Mouse (Mus musculus) embryonic facial prominence, embryonic 15.5 days (tissue): Measurements from ENCODE around the gene Cdc42se2. TPM values are rescaled to one million over a fixed set of nuclear protein-coding genes. Genes with fewer than 3 reads are reported as not detected.

Source experiments
- ATAC-seq: fragments of 200-750 bp; cut with Nextera tagmentation; 2 replicates; pipeline ENCODE4 v1.8.0; 2017; ENCODE audit warnings: low read depth, moderate TSS enrichment; ENCODE audit not compliant: insufficient number of reproducible peaks, low FRiP score, low TSS enrichment
- H3K27ac ChIP-seq: fragments of 300-500 bp; sonication (generic); replicated peaks from 2 replicates; pipeline ENCODE4 v1.5.1; 2015; ENCODE audit warnings: mild to moderate bottlenecking, inconsistent platforms
- H3K27me3 ChIP-seq: fragments of 300-500 bp; sonication (generic); 2 replicates; pipeline ENCODE4 v1.6.1; 2015; ENCODE audit warnings: inconsistent platforms
- H3K36me3 ChIP-seq: fragments of 300-500 bp; sonication (generic); 2 replicates; pipeline ENCODE4 v1.6.1; 2015; ENCODE audit warnings: mild to moderate bottlenecking, inconsistent platforms
- H3K4me1 ChIP-seq: fragments of 300-500 bp; sonication (generic); 2 replicates; pipeline ENCODE4 v1.6.1; 2015; ENCODE audit warnings: inconsistent platforms
- H3K4me2 ChIP-seq: fragments of 300-500 bp; sonication (generic); replicated peaks from 2 replicates; pipeline ENCODE4 v1.6.1; 2015; ENCODE audit warnings: mild to moderate bottlenecking, inconsistent platforms
- H3K4me3 ChIP-seq: fragments of 300-500 bp; sonication (generic); replicated peaks from 2 replicates; pipeline ENCODE4 v1.5.1; 2015; ENCODE audit warnings: mild to moderate bottlenecking, inconsistent platforms
- H3K9ac ChIP-seq: fragments of 300-500 bp; sonication (generic); 2 replicates; pipeline ENCODE4 v1.6.1; 2015; ENCODE audit warnings: inconsistent platforms
- H3K9me3 ChIP-seq: fragments of 300-500 bp; sonication (generic); replicated peaks from 2 replicates; pipeline ENCODE4 v1.6.1; 2016; ENCODE audit warnings: inconsistent platforms
- WGBS: fragments of 180-500 bp; shearing (Covaris S2); methylation state at CpG from one replicate; pipeline ENCODE4 v1.1.7; 2015; 5-methylcytosine and 5-hydroxymethylcytosine counted together
- polyA plus RNA-seq: library from polyadenylated mRNA; unstranded; fragments of >200 nt; fragmentation: Nextera tagmentation; extraction: Ambion mirVana; gene quantifications from 2 replicates; pipeline ENCODE4 v1.2.1, GENCODE M21; 2015

Gene Cdc42se2
- polyA plus RNA-seq, 1 experiment from 2014 or later = 68.7 TPM

- WGBS = 92% methylated on average over 4 of the region's 4 CpGs
These were observed 4.0 kb upstream of the Cdc42se2 start for GRCm38 (mm10) chr11:54791458-54791857.

GRCm38 (mm10) chr11:54786858-54787487 lies 502 bp downstream of the Cdc42se2 start:
- Histone ChIP-seq H3K27me3 (no peaks in the 10 kb centered on the region), H3K27ac (peak overlapping the region; percentile 99), H3K4me2 (peak overlapping the region; percentile 74), H3K9ac (peak overlapping the region; percentile 92), H3K4me3 (peak overlapping the region; percentile 85), H3K4me1 (peaks cover 6% of the 10 kb centered on the region), H3K9me3 (no peaks in the 10 kb centered on the region), H3K36me3 (peaks cover 3% of the 10 kb centered on the region; the same call in 1 of the 2 replicates)
- WGBS = under 1% methylated on average over 51 of the region's 54 CpGs
- peak; percentile 84 for ATAC-seq

More at GRCm38 (mm10) chr11:54791458-54791857, 4.0 kb upstream of the Cdc42se2 start:
- Histone ChIP-seq H3K9ac (no peak overlapping the region), H3K4me2 (no peak overlapping the region), H3K36me3 (no peaks in the 10 kb centered on the region), H3K9me3 (no peaks in the 10 kb centered on the region), H3K27ac (no peak overlapping the region), H3K4me3 (no peak overlapping the region), H3K4me1 (0 out of 2 replicates have a peak, but pooled peaks cover under 1% of the 10 kb centered on the region), H3K27me3 (no peaks in the 10 kb centered on the region)
- ATAC-seq = no peak

GRCm38 (mm10) chr11:54785566-54785965 lies 1.9 kb downstream of the Cdc42se2 start:
- H3K27me3 ChIP-seq = no peaks in the 10 kb centered on the region
- no peak overlapping the region for H3K9ac ChIP-seq
- H3K36me3 ChIP-seq = peaks cover 3% of the 10 kb centered on the region; the same call in 1 of the 2 replicates
- no peak overlapping the region for H3K4me2 ChIP-seq
- no peaks in the 10 kb centered on the region for H3K9me3 ChIP-seq
- 93% methylated on average over 3 of the region's 3 CpGs for WGBS
- H3K27ac ChIP-seq = no peak overlapping the region
- no peak for ATAC-seq
- peaks cover 6% of the 10 kb centered on the region for H3K4me1 ChIP-seq
- H3K4me3 ChIP-seq = no peak overlapping the region

GRCm38 (mm10) chr11:54784436-54784835 lies 3.0 kb downstream of the Cdc42se2 start:
- H3K4me1 ChIP-seq = peaks cover 6% of the 10 kb centered on the region
- no peak overlapping the region for H3K9ac ChIP-seq
- 93% methylated on average over 3 of the region's 3 CpGs for WGBS
- H3K4me2 ChIP-seq = no peak overlapping the region
- no peaks in the 10 kb centered on the region for H3K27me3 ChIP-seq
- H3K9me3 ChIP-seq = no peaks in the 10 kb centered on the region
- ATAC-seq = no peak
- no peak overlapping the region for H3K4me3 ChIP-seq
- no peak overlapping the region for H3K27ac ChIP-seq
- peaks cover 3% of the 10 kb centered on the region; the same call in 1 of the 2 replicates for H3K36me3 ChIP-seq

- no peak for ATAC-seq
- H3K27me3 ChIP-seq = no peaks in the 10 kb centered on the region
- no peak overlapping the region for H3K9ac ChIP-seq
- 75% methylated on average over 6 of the region's 6 CpGs for WGBS
- peaks cover 6% of the 10 kb centered on the region for H3K4me1 ChIP-seq
- H3K36me3 ChIP-seq = peaks cover 3% of the 10 kb centered on the region; the same call in 1 of the 2 replicates
- no peak overlapping the region for H3K4me3 ChIP-seq
- no peak overlapping the region for H3K27ac ChIP-seq
- H3K9me3 ChIP-seq = no peaks in the 10 kb centered on the region
- H3K4me2 ChIP-seq = no peak overlapping the region
These were observed 5.2 kb downstream of the Cdc42se2 start for GRCm38 (mm10) chr11:54782253-54782652.

- Histone ChIP-seq H3K9me3 (no peaks in the 10 kb centered on the region), H3K9ac (no peak overlapping the region), H3K4me2 (no peak overlapping the region), H3K27ac (no peak overlapping the region), H3K4me3 (no peak overlapping the region), H3K36me3 (no peaks in the 10 kb centered on the region), H3K4me1 (peaks cover 8% of the 10 kb centered on the region; the same call in 1 of the 2 replicates), H3K27me3 (no peaks in the 10 kb centered on the region)
- WGBS = 76% methylated on average over 1 of the region's 1 CpGs
- ATAC-seq = no peak
These were observed 7.5 kb downstream of the Cdc42se2 start for GRCm38 (mm10) chr11:54779946-54780345.

GRCm38 (mm10) chr11:54778131-54778844 lies 9.2 kb downstream of the Cdc42se2 start:
- no peaks in the 10 kb centered on the region for H3K36me3 ChIP-seq
- H3K9me3 ChIP-seq = no peaks in the 10 kb centered on the region
- H3K9ac ChIP-seq = no peak overlapping the region
- WGBS = 70% methylated on average over 1 of the region's 1 CpGs
- H3K4me2 ChIP-seq = no peak overlapping the region
- H3K27me3 ChIP-seq = no peaks in the 10 kb centered on the region
- no peak overlapping the region for H3K4me3 ChIP-seq
- peaks cover 14% of the 10 kb centered on the region; the same call in 1 of the 2 replicates for H3K4me1 ChIP-seq
- no peak for ATAC-seq
- no peak overlapping the region for H3K27ac ChIP-seq

- Histone ChIP-seq H3K36me3 (no peaks in the 10 kb centered on the region), H3K4me1 (peaks cover 14% of the 10 kb centered on the region; the same call in 1 of the 2 replicates), H3K27ac (no peak overlapping the region), H3K9me3 (no peaks in the 10 kb centered on the region), H3K4me3 (no peak overlapping the region), H3K9ac (no peak overlapping the region), H3K4me2 (no peak overlapping the region), H3K27me3 (no peaks in the 10 kb centered on the region)
- 71% methylated on average over 6 of the region's 6 CpGs for WGBS
- ATAC-seq = no peak
These were observed 9.9 kb downstream of the Cdc42se2 start for GRCm38 (mm10) chr11:54777387-54778130.

GRCm38 (mm10) chr11:54776735-54777333 lies 10.6 kb downstream of the Cdc42se2 start:
- Histone ChIP-seq H3K9me3 (no peaks in the 10 kb centered on the region), H3K36me3 (no peaks in the 10 kb centered on the region), H3K27me3 (no peaks in the 10 kb centered on the region), H3K27ac (no peak overlapping the region), H3K4me2 (no peak overlapping the region), H3K4me1 (peaks cover 14% of the 10 kb centered on the region; the same call in 1 of the 2 replicates), H3K9ac (no peak overlapping the region), H3K4me3 (no peak overlapping the region)
- WGBS = 68% methylated on average over 4 of the region's 4 CpGs
- ATAC-seq = no peak

- Histone ChIP-seq H3K4me3 (no peak overlapping the region), H3K36me3 (no peaks in the 10 kb centered on the region), H3K4me1 (peaks cover 14% of the 10 kb centered on the region; the same call in 1 of the 2 replicates), H3K9ac (no peak overlapping the region), H3K4me2 (no peak overlapping the region), H3K27ac (peak overlapping the region; percentile 71), H3K9me3 (no peaks in the 10 kb centered on the region), H3K27me3 (no peaks in the 10 kb centered on the region)
- 78% methylated on average over 2 of the region's 2 CpGs for WGBS
- no peak for ATAC-seq
These were observed 11.1 kb downstream of the Cdc42se2 start for GRCm38 (mm10) chr11:54776367-54776701.
